Mouse (Mus musculus): ENCODE results near the gene Olfr33. TPM values are rescaled to one million over a fixed set of nuclear protein-coding genes. Genes with fewer than 3 reads are reported as not detected.

Olfr33 gene
- polyA plus RNA-seq (2015; fragmentation: Nextera tagmentation; extraction: Ambion mirVana): not detected in 2 replicates

- no peak within 1 kb of the TSS for H3K4me3 ChIP-seq (replicated peaks)
- no peaks in the 10 kb centered on the region for H3K4me1 ChIP-seq (replicated peaks)
- H3K9me3 ChIP-seq: no peaks in the 10 kb centered on the region
- ATAC-seq: no peak
- 41% methylated on average over 1 of the region's 1 CpGs for WGBS
- H3K4me2 ChIP-seq (replicated peaks): no peak within 1 kb of the TSS
- no peaks in the 10 kb centered on the region for H3K27me3 ChIP-seq (replicated peaks)
- no peak within 1 kb of the TSS for H3K27ac ChIP-seq
- H3K9ac ChIP-seq: no peak within 1 kb of the TSS
- no peaks in the 10 kb centered on the region for H3K36me3 ChIP-seq
Measured at GRCm38 (mm10) chr7:102718970-102719369, at the start of gene Olfr33. TSS of gene Olfr33 (minus strand) at chr7:102719070.

- WGBS: 65% methylated on average over 4 of the region's 4 CpGs
- no peaks in the 10 kb centered on the region for H3K4me1 ChIP-seq (replicated peaks)
- H3K4me2 ChIP-seq (replicated peaks): no peak within 1 kb of the TSS
- no peak within 1 kb of the TSS for H3K4me3 ChIP-seq (replicated peaks)
- H3K9me3 ChIP-seq: no peaks in the 10 kb centered on the region
- no peak for ATAC-seq
- H3K36me3 ChIP-seq: no peaks in the 10 kb centered on the region
- no peak within 1 kb of the TSS for H3K27ac ChIP-seq
- no peaks in the 10 kb centered on the region for H3K27me3 ChIP-seq (replicated peaks)
- H3K9ac ChIP-seq: no peak within 1 kb of the TSS
Measured at GRCm38 (mm10) chr7:102759266-102759665, 40.4 kb upstream of the Olfr33 start, which contains the start of the genes Olfr560 and Olfr78. TSS of gene Olfr560 (minus strand) at chr7:102759366. TSS of gene Olfr78 (minus strand) at chr7:102759471.

GRCm38 (mm10) chr7:102752086-102752485 is 33.2 kb upstream of the Olfr33 start:
- no peak for ATAC-seq
- H3K4me1 ChIP-seq (replicated peaks): no peaks in the 10 kb centered on the region
- no peak overlapping the region for H3K4me2 ChIP-seq (replicated peaks)
- 8% methylated on average over 1 of the region's 1 CpGs for WGBS
- no peak overlapping the region for H3K4me3 ChIP-seq (replicated peaks)
- no peaks in the 10 kb centered on the region for H3K27me3 ChIP-seq (replicated peaks)
- no peaks in the 10 kb centered on the region for H3K36me3 ChIP-seq
- H3K27ac ChIP-seq: no peak overlapping the region
- no peaks in the 10 kb centered on the region for H3K9me3 ChIP-seq
- H3K9ac ChIP-seq: no peak overlapping the region

GRCm38 (mm10) chr7:102737705-102738104 is 18.8 kb upstream of the Olfr33 start:
- no peaks in the 10 kb centered on the region for H3K9me3 ChIP-seq
- H3K36me3 ChIP-seq: no peaks in the 10 kb centered on the region
- no peaks in the 10 kb centered on the region for H3K4me1 ChIP-seq (replicated peaks)
- no peak for ATAC-seq
- H3K27me3 ChIP-seq (replicated peaks): no peaks in the 10 kb centered on the region
- no peak overlapping the region for H3K4me2 ChIP-seq (replicated peaks)
- no peak overlapping the region for H3K4me3 ChIP-seq (replicated peaks)
- H3K27ac ChIP-seq: no peak overlapping the region
- 26% methylated on average over 2 of the region's 2 CpGs for WGBS
- no peak overlapping the region for H3K9ac ChIP-seq

GRCm38 (mm10) chr7:102733793-102734192 is 14.9 kb upstream of the Olfr33 start:
- 16% methylated on average over 1 of the region's 1 CpGs for WGBS
- no peak for ATAC-seq
- Histone ChIP-seq H3K4me2 (replicated peaks) (no peak overlapping the region), H3K9ac (no peak overlapping the region), H3K4me1 (replicated peaks) (no peaks in the 10 kb centered on the region), H3K9me3 (no peaks in the 10 kb centered on the region), H3K4me3 (replicated peaks) (no peak overlapping the region), H3K27ac (no peak overlapping the region), H3K36me3 (no peaks in the 10 kb centered on the region), H3K27me3 (replicated peaks) (no peaks in the 10 kb centered on the region)

GRCm38 (mm10) chr7:102727391-102727790 is 8.5 kb upstream of the Olfr33 start, which contains the start of gene Olfr559:
TSS of gene Olfr559 (minus strand) at chr7:102727491.
- Histone ChIP-seq H3K27ac (no peak within 1 kb of the TSS), H3K27me3 (replicated peaks) (no peaks in the 10 kb centered on the region), H3K4me2 (replicated peaks) (no peak within 1 kb of the TSS), H3K36me3 (no peaks in the 10 kb centered on the region), H3K4me1 (replicated peaks) (no peaks in the 10 kb centered on the region), H3K4me3 (replicated peaks) (no peak within 1 kb of the TSS), H3K9me3 (no peaks in the 10 kb centered on the region), H3K9ac (no peak within 1 kb of the TSS)
- ATAC-seq: no peak

GRCm38 (mm10) chr7:102701915-102702314 is 17.0 kb downstream of the Olfr33 start, which contains the start of gene Olfr558:
TSS of gene Olfr558 (plus strand) at chr7:102702215.
- no peak within 1 kb of the TSS for H3K9ac ChIP-seq
- H3K4me3 ChIP-seq (replicated peaks): no peak within 1 kb of the TSS
- no peaks in the 10 kb centered on the region for H3K36me3 ChIP-seq
- H3K27me3 ChIP-seq (replicated peaks): no peaks in the 10 kb centered on the region
- H3K4me1 ChIP-seq (replicated peaks): no peaks in the 10 kb centered on the region
- H3K4me2 ChIP-seq (replicated peaks): no peak within 1 kb of the TSS
- no peak within 1 kb of the TSS for H3K27ac ChIP-seq
- ATAC-seq: no peak
- no peaks in the 10 kb centered on the region for H3K9me3 ChIP-seq

GRCm38 (mm10) chr7:102698461-102698860 is 20.4 kb downstream of the Olfr33 start:
- no peak overlapping the region for H3K4me2 ChIP-seq (replicated peaks)
- 86% methylated on average over 7 of the region's 7 CpGs for WGBS
- H3K4me3 ChIP-seq (replicated peaks): no peak overlapping the region
- ATAC-seq: no peak
- no peak overlapping the region for H3K9ac ChIP-seq
- H3K9me3 ChIP-seq: no peaks in the 10 kb centered on the region
- H3K27me3 ChIP-seq (replicated peaks): no peaks in the 10 kb centered on the region
- no peaks in the 10 kb centered on the region for H3K36me3 ChIP-seq
- no peaks in the 10 kb centered on the region for H3K4me1 ChIP-seq (replicated peaks)
- H3K27ac ChIP-seq: no peak overlapping the region

- Histone ChIP-seq H3K4me2 (replicated peaks) (no peak within 1 kb of the TSS), H3K27ac (no peak within 1 kb of the TSS), H3K4me1 (replicated peaks) (no peaks in the 10 kb centered on the region), H3K4me3 (replicated peaks) (no peak within 1 kb of the TSS), H3K9me3 (no peaks in the 10 kb centered on the region), H3K27me3 (replicated peaks) (no peaks in the 10 kb centered on the region), H3K36me3 (no peaks in the 10 kb centered on the region), H3K9ac (no peak within 1 kb of the TSS)
- WGBS: 77% methylated on average over 5 of the region's 5 CpGs
- ATAC-seq: no peak
Measured at GRCm38 (mm10) chr7:102695358-102696125, 23.3 kb downstream of the Olfr33 start, which contains the start of gene Olfr557. TSS of gene Olfr557 (plus strand) at chr7:102695910.

- no peaks in the 10 kb centered on the region for H3K9me3 ChIP-seq
- peak within 1 kb of the TSS; percentile 64 for H3K4me3 ChIP-seq (replicated peaks)
- no peaks in the 10 kb centered on the region for H3K27me3 ChIP-seq (replicated peaks)
- peak within 1 kb of the TSS; percentile 77 for H3K27ac ChIP-seq
- H3K4me1 ChIP-seq (replicated peaks): no peaks in the 10 kb centered on the region
- peak within 1 kb of the TSS; percentile 75 for H3K4me2 ChIP-seq (replicated peaks)
- WGBS: under 1% methylated on average over 40 of the region's 40 CpGs
- H3K36me3 ChIP-seq: no peaks in the 10 kb centered on the region
- peak; percentile 100 for ATAC-seq
- H3K9ac ChIP-seq: peak within 1 kb of the TSS; percentile 65
Measured at GRCm38 (mm10) chr7:102686944-102687501, 31.8 kb downstream of the Olfr33 start, which contains the start of gene Trim68. TSS of gene Trim68 (minus strand) at chr7:102687327.

GRCm38 (mm10) chr7:102681916-102682315 is 37.0 kb downstream of the Olfr33 start:
- Histone ChIP-seq H3K4me1 (replicated peaks) (no peaks in the 10 kb centered on the region), H3K27ac (no peak overlapping the region), H3K27me3 (replicated peaks) (no peaks in the 10 kb centered on the region), H3K4me3 (replicated peaks) (no peak overlapping the region), H3K9me3 (no peaks in the 10 kb centered on the region), H3K36me3 (no peaks in the 10 kb centered on the region), H3K9ac (no peak overlapping the region), H3K4me2 (replicated peaks) (no peak overlapping the region)
- no peak for ATAC-seq
- WGBS: 94% methylated on average over 1 of the region's 1 CpGs

- no peak for ATAC-seq
- WGBS: 85% methylated on average over 2 of the region's 2 CpGs
Measured at GRCm38 (mm10) chr7:102676225-102676624, 42.6 kb downstream of the Olfr33 start.

More at GRCm38 (mm10) chr7:102676225-102676624, 42.6 kb downstream of the Olfr33 start:
- no peak overlapping the region for H3K4me3 ChIP-seq (replicated peaks)
- no peak overlapping the region for H3K4me2 ChIP-seq (replicated peaks)
- H3K27ac ChIP-seq: no peak overlapping the region
- H3K4me1 ChIP-seq (replicated peaks): no peaks in the 10 kb centered on the region
- no peaks in the 10 kb centered on the region for H3K36me3 ChIP-seq
- H3K27me3 ChIP-seq (replicated peaks): no peaks in the 10 kb centered on the region
- H3K9me3 ChIP-seq: no peaks in the 10 kb centered on the region
- H3K9ac ChIP-seq: no peak overlapping the region
